Mouse (Mus musculus): ENCODE results near the gene Htt. TPM values are rescaled to one million over a fixed set of nuclear protein-coding genes. Genes with fewer than 3 reads are reported as not detected.

Htt gene
- 58.6 TPM for total RNA-seq (2023)

GRCm38 (mm10) chr5:34761509-34761908, at the start of gene Htt:
Htt (plus strand) TSS chr5:34761740.

DNA sequence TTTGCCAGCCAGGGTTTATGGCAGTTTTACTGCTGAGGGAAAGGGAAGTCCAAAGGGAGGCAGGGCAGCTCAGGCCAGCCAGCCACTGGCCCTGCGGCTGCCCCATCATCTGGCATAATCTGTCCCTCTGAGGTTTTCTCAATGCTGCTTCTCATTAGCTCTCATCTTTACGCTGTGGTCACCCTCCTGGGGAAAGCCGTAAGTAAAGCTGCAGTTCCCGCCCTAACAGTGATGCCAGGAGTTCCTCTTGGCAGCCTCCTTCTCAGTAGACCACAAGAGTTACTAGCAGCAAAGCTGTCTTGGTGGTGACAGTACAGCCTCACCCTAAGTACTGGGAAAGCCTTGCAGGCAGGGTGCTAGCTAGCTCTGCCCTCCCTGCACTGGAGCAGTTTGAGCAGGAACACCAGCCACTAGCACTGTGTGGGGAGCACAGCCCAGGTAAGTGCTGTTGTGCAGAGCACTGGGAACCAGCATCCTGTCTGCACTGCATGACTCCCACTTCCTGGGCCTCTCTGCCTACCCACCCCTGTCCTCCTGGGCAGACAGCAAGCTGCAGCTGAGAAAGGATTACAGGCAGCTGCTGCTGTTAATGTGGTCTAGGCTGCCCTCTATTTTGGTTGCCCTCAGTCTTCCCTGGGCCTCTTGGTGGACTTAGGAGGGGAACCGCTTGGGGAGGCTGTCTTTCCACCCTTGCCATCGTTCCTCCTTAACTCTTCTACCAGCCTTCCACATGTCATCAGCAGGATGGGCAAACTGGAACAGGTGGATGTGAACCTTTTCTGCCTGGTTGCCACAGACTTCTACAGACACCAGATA, 146.6 kb downstream of the Htt start, which contains the start of gene Msantd1:
Gene Msantd1 (plus strand): TSS at position 103 of the 816 bp plus-strand sequence.

DNA sequence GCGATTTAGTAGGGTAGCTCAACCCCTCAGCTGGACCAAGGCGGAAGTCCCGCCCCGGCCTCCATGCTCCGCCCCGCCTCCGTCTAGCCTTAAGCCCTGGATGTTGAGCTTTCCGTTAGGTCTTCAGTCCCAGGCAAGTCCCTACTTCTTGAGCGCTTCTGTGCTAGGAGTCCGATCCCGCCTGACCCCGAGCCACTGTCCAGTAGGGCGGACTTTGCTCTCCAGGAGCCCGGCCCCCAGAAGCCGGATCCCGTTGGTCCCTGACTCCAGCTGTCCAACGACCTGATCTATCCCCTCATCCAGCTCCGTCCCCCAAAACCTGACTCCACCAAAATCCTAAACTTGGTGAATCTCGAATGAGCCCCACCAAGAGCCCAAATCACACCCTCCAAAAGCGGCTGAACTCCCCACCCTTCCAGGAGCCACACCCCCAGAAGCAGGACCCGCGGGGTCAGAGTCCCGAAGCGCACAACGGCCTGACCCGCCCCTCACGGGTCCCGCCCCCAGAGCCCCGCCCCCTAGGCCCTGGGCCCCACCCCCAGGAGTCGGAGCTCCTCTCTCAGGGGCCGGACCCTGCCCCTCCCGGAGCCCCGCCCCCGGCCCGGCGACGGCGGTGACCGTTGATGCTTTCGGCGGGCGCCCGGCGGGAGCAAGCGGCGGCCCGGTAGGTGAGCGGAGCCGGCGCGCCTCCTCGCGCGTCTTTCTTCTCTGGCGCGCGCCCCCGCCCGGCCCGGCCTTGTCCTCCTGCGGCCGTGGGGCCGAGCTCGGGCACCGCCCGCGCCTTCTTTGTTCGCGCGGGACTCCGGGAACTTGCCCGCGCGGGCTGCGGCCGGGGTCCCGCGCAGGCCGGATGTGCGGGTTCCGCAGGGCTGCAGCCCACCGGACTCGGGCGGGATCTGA, 187.6 kb downstream of the Htt start, which contains the start of gene Rgs12:
Gene Rgs12 (plus strand): TSS at position 585 of the 900 bp plus-strand sequence.

Other genes starting within 250 kb of the Htt start
- gene Tnip2, start 247.7 kb upstream of the Htt start, total RNA-seq (2023) = 14.9 TPM
- 10.8 TPM for gene Sh3bp2, start 235.9 kb upstream of the Htt start, total RNA-seq (2023)
- 310 TPM for gene Add1, start 188.1 kb upstream of the Htt start, total RNA-seq (2023)
- gene Mfsd10, start 124.5 kb upstream of the Htt start, total RNA-seq (2023) = 24.6 TPM
- gene Nop14, start 101.6 kb upstream of the Htt start, total RNA-seq (2023) = 37.5 TPM
- 7.0 TPM for gene Grk4, start 101.4 kb upstream of the Htt start, total RNA-seq (2023)
- gene Msantd1, start 146.3 kb downstream of the Htt start, total RNA-seq (2023) = 2.6 TPM
- 3.1 TPM for gene Rgs12, start 187.7 kb downstream of the Htt start, total RNA-seq (2023)

Measured in CD8-positive naive resting alpha-beta T cell, adult 57 days (primary cell).